Mouse (Mus musculus): ENCODE results near the gene Igdcc3. TPM values are rescaled to one million over a fixed set of nuclear protein-coding genes. Genes with fewer than 3 reads are reported as not detected.

The Igdcc3 gene
- polyA plus RNA-seq (2016; fragmentation: Nextera tagmentation; extraction: Ambion mirVana): 7.5 and 9.3 TPM in 2 replicates

DNA sequence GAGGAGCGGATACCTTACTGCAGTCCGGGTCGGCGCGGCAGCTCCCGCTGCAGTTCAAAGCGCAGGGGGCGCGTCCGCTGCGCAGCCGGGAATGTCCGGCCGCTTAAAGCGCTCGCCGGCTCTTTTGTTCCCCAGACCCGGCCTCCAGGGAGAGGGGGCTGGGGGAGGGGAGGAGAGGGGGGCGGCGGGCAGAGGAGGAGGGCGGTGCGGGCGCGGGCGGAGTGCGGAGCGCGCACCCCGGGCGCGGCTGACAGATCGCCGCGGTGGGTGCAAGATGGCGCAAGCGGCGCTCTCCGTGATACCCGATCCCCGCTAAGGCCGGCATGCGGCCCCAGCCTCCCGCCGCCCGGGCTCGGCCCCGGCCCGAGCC lies at the start of gene Igdcc3:
Igdcc3 (plus strand) TSS at position 254 of the 370 bp plus-strand sequence.
- H3K27me3 ChIP-seq: no peaks in the 10 kb centered on the region; the same call in 1 of the 2 replicates
- H3K27ac ChIP-seq: peak within 1 kb of the TSS; percentile 91
- H3K9ac ChIP-seq: peak within 1 kb of the TSS; percentile 88
- peak within 1 kb of the TSS; percentile 56 for H3K4me3 ChIP-seq
- peak; percentile 62; the same call in 1 of the 2 replicates for ATAC-seq (ENCODE audit: insufficient number of reproducible peaks, insufficient read depth, low FRiP score, low TSS enrichment)
- H3K4me2 ChIP-seq (replicated peaks): peak within 1 kb of the TSS; percentile 85
- H3K9me3 ChIP-seq: no peaks in the 10 kb centered on the region
- 0 out of 2 replicates have a peak, but pooled peaks cover 2% of the 10 kb centered on the region for H3K36me3 ChIP-seq
- H3K4me1 ChIP-seq: peaks cover 10% of the 10 kb centered on the region
- WGBS: under 1% methylated on average over 18 of the region's 48 CpGs

DNA sequence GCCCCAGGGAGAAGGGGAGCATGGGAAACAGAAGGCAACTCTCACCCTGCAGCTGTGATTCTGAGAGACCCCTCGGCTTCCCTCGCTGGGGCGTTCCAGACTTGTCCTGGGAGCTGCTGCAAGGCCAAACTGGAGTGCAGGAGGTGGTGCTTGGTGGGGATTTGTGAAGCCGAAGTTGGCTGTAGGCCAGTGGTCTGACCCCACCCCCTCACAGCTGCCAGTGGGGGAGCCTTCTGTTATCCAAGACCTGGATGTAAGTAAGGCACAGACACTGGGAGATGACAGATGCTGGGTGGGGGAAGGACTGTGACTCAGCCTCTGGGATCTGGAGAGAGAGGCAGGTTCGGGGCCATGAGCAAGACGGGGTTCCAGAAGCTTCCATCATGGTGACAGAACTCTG lies 46.8 kb upstream of the Igdcc3 start:
- H3K9me3 ChIP-seq: no peaks in the 10 kb centered on the region
- H3K36me3 ChIP-seq: no peaks in the 10 kb centered on the region
- no peak overlapping the region for H3K4me3 ChIP-seq
- no peak overlapping the region for H3K9ac ChIP-seq
- 47% methylated on average over 6 of the region's 6 CpGs for WGBS
- H3K27ac ChIP-seq: no peak overlapping the region
- H3K4me1 ChIP-seq: peaks cover 11% of the 10 kb centered on the region; the same call in 1 of the 2 replicates
- ATAC-seq (ENCODE audit: insufficient number of reproducible peaks, insufficient read depth, low FRiP score, low TSS enrichment): 0 out of 2 replicates have a peak, but pooled peaks have one; percentile 42
- no peaks in the 10 kb centered on the region for H3K27me3 ChIP-seq
- no peak overlapping the region for H3K4me2 ChIP-seq (replicated peaks)

DNA sequence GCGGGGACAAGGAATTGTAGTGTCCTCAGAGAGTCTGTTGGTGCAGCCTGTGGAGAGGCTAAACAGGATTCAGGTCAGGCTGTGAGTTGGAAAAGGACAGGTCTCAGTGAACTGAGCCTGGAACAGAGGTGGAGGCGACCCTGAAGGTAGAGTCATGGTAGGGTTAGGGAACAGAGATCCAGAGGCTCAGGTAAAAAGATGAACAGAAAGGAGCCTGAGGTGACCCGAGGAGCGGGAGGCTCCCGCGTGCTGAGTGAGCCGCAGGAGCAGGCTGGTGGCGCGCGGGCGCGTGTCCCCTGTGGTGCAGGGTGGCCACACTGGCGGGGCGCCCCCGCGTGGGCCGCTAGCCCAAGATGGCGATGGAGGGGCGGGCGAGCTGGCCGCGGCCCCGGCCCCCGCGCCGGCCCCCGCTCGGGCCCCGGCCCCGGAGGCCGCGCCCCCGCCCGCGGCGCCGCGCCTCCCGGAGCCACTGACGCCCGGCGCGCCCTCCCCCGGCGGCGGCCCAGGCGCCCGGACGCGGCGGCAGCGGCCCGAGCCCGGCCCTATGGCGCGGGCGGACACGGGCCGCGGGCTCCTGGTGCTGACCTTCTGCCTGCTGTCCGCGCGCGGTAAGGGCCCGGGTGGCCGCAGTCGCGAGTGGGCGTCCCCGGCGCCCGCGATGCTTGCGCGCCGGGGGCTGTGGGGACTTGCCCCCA lies 39.9 kb upstream of the Igdcc3 start, which contains the start of gene Igdcc4:
Igdcc4 (plus strand) TSS at position 496 of the 695 bp plus-strand sequence.
- Histone ChIP-seq H3K4me3 (peak within 1 kb of the TSS; percentile 80), H3K4me1 (peaks cover 22% of the 10 kb centered on the region), H3K27ac (peak within 1 kb of the TSS; percentile 89), H3K9ac (peak within 1 kb of the TSS; percentile 83), H3K36me3 (no peaks in the 10 kb centered on the region), H3K9me3 (no peaks in the 10 kb centered on the region), H3K27me3 (no peaks in the 10 kb centered on the region), H3K4me2 (replicated peaks) (peak within 1 kb of the TSS; percentile 97)
- 2% methylated on average over 42 of the region's 76 CpGs for WGBS
- ATAC-seq (ENCODE audit: insufficient number of reproducible peaks, insufficient read depth, low FRiP score, low TSS enrichment): no peak

DNA sequence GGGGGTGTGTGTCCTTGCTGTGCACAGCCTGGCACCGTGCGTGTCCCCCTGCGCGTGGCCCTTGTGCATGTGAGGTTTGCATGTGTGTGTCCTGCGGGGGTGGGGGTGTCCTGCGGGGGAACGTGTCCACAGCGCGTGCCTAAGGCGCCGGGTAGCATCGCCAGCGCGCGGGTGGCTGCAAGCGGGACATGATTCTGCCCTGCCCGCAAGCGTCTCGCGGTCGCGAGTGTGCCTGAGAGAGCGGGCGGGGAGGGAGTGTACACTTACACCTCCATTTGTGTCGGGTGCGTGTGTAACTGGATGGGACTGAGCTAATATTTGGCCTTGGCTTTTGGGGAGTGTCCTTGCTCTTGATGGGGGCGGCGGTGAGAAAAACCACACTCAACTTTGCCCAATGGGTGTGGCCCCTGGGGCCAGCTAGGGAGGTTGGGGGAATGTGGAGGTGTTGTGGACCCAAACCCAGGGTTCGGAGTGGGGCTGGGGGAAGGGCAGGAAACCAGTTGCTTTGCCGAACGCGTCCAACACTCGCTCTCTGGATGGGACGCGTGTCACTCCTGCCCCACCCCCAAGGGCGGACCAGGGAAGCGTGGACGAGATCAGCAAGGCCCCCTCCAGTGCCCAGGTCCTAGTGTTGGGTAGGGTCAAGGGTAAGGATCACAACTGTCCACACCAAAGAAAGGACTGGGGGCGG lies 39.2 kb upstream of the Igdcc3 start:
- WGBS: under 1% methylated on average over 39 of the region's 39 CpGs
- ATAC-seq (ENCODE audit: insufficient number of reproducible peaks, insufficient read depth, low FRiP score, low TSS enrichment): peak; percentile 65
- Histone ChIP-seq H3K27ac (peak overlapping the region; percentile 89), H3K4me3 (peak overlapping the region; percentile 80), H3K36me3 (no peaks in the 10 kb centered on the region), H3K9me3 (no peaks in the 10 kb centered on the region), H3K9ac (peak overlapping the region; percentile 83), H3K4me2 (replicated peaks) (peak overlapping the region; percentile 97), H3K27me3 (no peaks in the 10 kb centered on the region), H3K4me1 (peaks cover 25% of the 10 kb centered on the region)

DNA sequence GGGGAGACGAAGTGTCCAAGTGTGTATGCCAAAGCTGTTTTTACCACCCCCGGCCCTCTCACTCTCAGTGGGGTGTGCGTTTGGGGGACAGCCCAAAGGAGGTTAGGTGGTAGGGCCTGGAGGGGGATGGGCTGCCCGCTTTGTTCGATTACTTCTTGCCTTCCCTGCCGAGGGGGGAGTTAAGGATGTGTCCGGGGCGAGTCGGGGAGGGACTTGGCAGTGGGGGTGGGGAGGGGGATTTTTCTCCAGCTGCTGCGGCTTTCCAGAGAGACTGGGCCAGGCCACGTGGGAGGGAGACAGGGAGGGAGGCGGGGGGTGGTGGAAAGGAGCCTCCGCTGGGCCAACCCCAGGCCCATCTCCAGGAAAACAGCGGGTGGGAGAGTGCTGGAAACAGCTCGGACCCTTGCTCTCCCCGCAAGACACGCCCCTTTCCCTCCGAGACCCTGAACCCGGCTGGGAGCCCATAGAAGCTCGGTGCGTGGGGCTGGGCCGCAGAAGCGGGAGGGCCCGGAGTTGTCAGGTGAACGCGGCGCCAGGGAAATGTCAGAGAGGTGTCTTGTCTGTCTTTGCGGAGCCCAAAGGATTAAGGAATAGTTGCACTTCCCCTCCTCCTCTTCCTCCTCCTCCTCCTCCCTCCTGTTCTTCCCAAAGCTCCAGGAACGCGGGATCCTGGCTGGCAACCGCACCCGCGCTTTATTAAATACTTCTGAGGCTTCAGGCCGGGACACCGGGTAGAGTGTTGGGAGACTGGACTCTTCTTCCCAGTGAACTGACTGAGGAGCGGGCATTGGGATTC lies 38.4 kb upstream of the Igdcc3 start:
- 1% methylated on average over 33 of the region's 36 CpGs for WGBS
- Histone ChIP-seq H3K36me3 (no peaks in the 10 kb centered on the region), H3K9me3 (no peaks in the 10 kb centered on the region), H3K27ac (peak overlapping the region; percentile 89), H3K27me3 (no peaks in the 10 kb centered on the region), H3K4me1 (peaks cover 26% of the 10 kb centered on the region), H3K9ac (peak overlapping the region; percentile 83), H3K4me3 (peak overlapping the region; percentile 80), H3K4me2 (replicated peaks) (peak overlapping the region; percentile 97)
- peak; percentile 71 for ATAC-seq (ENCODE audit: insufficient number of reproducible peaks, insufficient read depth, low FRiP score, low TSS enrichment)

DNA sequence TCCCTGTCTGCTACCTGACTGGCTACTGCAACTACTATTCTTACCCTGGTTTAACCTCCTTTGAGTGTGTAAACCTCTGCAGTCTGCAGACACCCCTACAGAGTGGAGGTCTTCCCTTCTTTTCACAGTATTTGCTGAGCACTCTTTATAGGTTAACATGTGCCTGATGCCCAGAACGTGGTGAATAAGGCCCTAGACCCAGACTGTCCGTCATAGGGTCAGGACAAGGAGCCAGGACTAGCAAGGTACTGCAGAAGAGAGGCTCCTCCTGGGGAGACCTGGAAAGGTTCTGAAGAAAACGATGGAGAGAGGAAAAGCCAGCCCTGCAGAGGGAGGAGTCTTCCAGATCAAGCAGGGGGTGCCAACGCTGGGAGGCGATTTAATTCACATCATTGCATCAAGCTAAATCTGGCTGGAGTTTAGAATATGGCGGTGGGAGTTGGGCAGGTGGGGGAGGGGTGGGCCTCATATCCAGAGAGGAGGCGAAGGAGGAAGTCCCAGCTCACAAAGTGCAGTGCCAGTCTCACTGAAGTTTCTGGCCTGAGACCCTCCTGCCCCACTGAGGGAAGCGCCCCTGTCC lies 37.7 kb upstream of the Igdcc3 start:
- H3K4me2 ChIP-seq (replicated peaks): peak overlapping the region; percentile 97
- H3K4me3 ChIP-seq: peak overlapping the region; percentile 80
- peaks cover 26% of the 10 kb centered on the region for H3K4me1 ChIP-seq
- H3K27ac ChIP-seq: peak overlapping the region; percentile 89
- no peak for ATAC-seq (ENCODE audit: insufficient number of reproducible peaks, insufficient read depth, low FRiP score, low TSS enrichment)
- H3K27me3 ChIP-seq: no peaks in the 10 kb centered on the region
- peak overlapping the region; percentile 83; the same call in 1 of the 2 replicates for H3K9ac ChIP-seq
- no peaks in the 10 kb centered on the region for H3K9me3 ChIP-seq
- WGBS: 30% methylated on average over 8 of the region's 8 CpGs
- no peaks in the 10 kb centered on the region for H3K36me3 ChIP-seq

DNA sequence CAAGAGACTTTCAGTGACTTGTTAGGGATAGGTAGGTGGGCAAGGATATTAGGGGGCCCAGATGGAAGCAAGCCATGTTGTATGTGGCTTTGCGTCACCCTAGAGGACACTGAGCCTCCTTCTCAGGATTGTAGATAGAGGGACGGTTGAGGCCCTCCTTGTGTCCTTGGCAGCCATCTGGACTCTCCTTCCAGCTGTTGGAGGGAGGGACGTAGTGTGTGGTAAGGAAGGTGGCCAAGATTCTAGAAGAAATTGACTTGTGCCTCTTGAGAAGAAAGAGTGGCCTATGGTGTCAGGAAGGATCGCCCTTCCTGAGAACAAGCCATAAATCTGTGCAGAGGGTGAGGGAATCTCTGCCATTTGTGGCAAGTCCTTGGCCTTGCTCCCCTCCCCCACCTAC lies 34.2 kb upstream of the Igdcc3 start:
- H3K4me3 ChIP-seq: no peak overlapping the region
- ATAC-seq (ENCODE audit: insufficient number of reproducible peaks, insufficient read depth, low FRiP score, low TSS enrichment): no peak
- no peak overlapping the region for H3K9ac ChIP-seq
- H3K27me3 ChIP-seq: no peaks in the 10 kb centered on the region
- 92% methylated on average over 4 of the region's 4 CpGs for WGBS
- peaks cover 50% of the 10 kb centered on the region for H3K4me1 ChIP-seq
- no peak overlapping the region for H3K27ac ChIP-seq
- H3K9me3 ChIP-seq: no peaks in the 10 kb centered on the region
- H3K4me2 ChIP-seq (replicated peaks): no peak overlapping the region
- no peaks in the 10 kb centered on the region for H3K36me3 ChIP-seq

DNA sequence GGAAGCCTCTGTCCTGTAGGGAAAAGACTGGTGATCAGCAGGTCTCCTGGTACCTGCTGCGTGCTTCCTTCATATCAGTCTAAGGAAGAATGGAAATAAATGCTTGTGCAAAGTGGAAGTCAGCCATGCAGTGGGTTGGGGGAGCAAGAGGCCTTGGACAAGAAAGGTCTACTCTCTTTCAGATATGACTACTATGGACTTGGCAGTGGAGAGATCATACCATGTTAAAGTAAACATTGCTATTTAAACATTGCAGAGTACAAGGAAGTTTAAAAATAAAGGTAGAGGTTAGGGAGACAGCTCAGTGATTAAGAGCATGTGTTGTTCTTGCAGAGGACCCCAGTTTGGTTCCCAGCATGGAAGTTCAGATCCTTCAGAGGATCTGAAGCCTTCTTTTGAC lies 33.1 kb upstream of the Igdcc3 start:
- Histone ChIP-seq H3K4me1 (peaks cover 48% of the 10 kb centered on the region), H3K27ac (no peak overlapping the region), H3K36me3 (no peaks in the 10 kb centered on the region), H3K4me2 (replicated peaks) (no peak overlapping the region), H3K9ac (no peak overlapping the region), H3K27me3 (no peaks in the 10 kb centered on the region), H3K9me3 (no peaks in the 10 kb centered on the region), H3K4me3 (no peak overlapping the region)
- WGBS: 88% methylated on average over 1 of the region's 1 CpGs
- no peak for ATAC-seq (ENCODE audit: insufficient number of reproducible peaks, insufficient read depth, low FRiP score, low TSS enrichment)

DNA sequence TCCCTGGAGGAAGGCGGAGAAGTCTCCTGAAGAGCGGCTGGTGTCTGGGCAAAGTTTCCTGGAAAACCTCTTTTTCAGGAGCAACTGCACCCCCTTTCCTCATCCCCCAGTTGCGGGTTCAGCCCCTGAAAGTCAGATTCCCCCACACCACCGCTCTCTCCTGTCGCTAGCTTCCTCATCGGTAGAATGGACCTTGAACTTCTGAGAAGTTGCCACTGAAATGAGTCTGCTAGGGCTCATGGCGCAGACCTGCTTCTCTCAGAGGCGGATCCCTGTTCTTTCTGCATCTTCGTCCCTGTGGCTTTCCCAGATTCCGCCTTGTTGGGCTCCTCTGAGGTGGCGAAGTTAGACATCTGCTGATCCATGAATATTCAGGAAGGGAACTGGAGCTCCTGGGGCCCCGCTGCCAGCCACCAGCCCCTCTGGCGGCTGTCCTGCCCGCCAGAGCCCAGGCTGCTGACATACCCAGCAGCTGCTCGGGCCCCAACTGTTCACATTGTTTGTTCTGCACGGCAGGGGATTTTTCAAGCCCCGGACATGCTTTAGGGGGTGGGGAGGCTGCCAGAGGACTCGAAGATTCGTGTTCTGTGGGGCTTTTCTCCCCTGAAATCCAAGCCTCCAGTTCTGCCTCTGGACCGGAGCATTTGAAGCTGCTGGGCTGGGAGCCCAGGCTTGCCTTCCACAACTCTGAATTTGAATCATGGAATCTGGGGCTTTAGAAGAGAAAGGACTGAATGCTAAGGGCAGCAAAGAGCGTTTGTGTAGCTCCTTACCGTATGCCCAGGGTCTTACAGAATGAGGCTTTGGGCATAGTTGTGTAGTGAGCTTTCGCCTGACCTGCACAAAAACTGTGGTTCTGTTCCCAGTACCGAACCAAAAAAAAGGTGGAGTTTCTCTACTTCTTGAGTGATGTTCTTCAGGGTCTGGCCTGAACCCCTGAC lies 31.6 kb upstream of the Igdcc3 start:
- Histone ChIP-seq H3K4me2 (replicated peaks) (peak overlapping the region; percentile 48), H3K27ac (peak overlapping the region; percentile 89), H3K9ac (peak overlapping the region; percentile 34), H3K36me3 (peaks cover 3% of the 10 kb centered on the region; the same call in 1 of the 2 replicates), H3K27me3 (no peaks in the 10 kb centered on the region), H3K4me3 (peak overlapping the region; percentile 19; the same call in 1 of the 2 replicates), H3K4me1 (peaks cover 35% of the 10 kb centered on the region), H3K9me3 (no peaks in the 10 kb centered on the region)
- ATAC-seq (ENCODE audit: insufficient number of reproducible peaks, insufficient read depth, low FRiP score, low TSS enrichment): peak; percentile 76; the same call in 1 of the 2 replicates
- 8% methylated on average over 24 of the region's 24 CpGs for WGBS

DNA sequence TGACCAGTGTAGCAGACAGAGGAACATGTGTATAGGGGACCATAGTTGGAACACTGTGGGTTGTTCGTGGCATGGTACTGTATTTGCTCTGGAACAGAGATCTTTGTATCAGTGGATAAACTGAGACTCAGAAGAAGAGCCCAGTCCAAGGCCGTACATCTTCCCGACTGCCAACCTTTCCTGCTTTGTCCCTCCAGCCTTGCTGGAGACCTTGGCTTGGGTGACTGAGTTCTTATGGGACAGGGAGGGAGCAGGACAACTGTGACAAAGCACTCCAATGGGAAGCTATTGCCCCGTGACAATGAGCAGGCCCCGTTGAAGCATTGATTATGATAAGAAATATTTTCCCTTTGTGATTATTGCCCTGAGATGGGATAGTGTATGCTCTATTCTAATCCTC lies 29.3 kb upstream of the Igdcc3 start:
- 91% methylated on average over 5 of the region's 5 CpGs for WGBS

More for the DNA sequence above, 29.3 kb upstream of the Igdcc3 start:
- H3K9ac ChIP-seq: no peak overlapping the region
- peaks cover 26% of the 10 kb centered on the region for H3K4me1 ChIP-seq
- no peak overlapping the region for H3K4me2 ChIP-seq (replicated peaks)
- no peak overlapping the region for H3K27ac ChIP-seq
- no peaks in the 10 kb centered on the region for H3K27me3 ChIP-seq
- H3K4me3 ChIP-seq: no peak overlapping the region
- no peak for ATAC-seq (ENCODE audit: insufficient number of reproducible peaks, insufficient read depth, low FRiP score, low TSS enrichment)
- H3K36me3 ChIP-seq: peaks cover 16% of the 10 kb centered on the region
- no peaks in the 10 kb centered on the region for H3K9me3 ChIP-seq
